Mouse (Mus musculus) lung, postnatal 36 days (tissue): ENCODE measurements at regions not wholly inside any gene's neighbourhood (a gene's known extent, or its start where the extent isn't known, plus 50 kb on each side); places are given as distances from the start of the nearest gene placed in this dataset.
A peak's percentile ranks its signal among the peaks of the same experiment; 100 is the strongest.

Experiments
- DNase-seq: peaks from one replicate; pipeline ENCODE4 v3.0.0; 2022; ENCODE audit warnings: mixed read lengths

DNA sequence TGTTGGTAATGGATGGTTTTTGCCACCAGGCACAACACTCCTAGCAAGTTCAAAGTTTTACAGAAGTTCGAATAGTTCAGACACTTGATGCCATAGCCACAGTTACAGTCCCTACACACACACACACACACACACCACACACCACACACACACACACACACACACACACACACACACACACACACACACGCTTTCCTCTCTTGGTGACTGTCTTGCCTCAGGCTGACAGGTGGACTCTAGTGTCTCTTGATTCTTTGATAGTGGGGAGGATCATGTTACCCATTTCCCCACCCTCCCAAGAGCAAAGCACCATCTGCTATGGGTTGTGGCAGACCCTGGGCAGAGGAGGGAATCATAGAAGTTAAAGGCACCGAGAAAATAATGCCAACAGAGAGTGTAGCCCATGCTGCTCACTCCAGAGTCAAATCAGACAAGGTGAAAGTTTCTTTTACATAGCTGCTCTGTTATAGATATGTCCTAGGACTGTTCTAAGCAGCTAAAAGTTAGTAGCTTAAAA is 75.9 kb downstream of the Klhl25 start:
- DNase-seq = no peak

DNA sequence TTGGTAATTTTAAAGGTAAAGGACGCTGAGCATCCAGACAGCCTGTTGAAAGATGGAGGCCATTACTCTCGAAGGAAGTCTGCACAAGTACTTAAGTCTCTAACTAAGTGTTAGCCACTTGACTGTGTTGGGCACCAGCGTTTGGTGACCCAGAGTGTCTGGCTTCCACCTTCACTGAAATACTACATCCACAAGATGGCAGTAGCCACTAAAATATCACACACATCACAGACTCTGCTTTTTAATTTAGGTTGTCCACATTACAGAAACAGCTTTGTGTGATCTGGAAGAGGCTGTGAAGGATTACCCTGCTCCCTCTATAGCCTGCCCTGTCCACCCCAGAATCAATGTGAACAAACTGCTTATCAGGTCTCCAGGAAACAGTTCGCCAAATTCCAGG is 79.4 kb downstream of the Klhl25 start:
- peak; percentile 26 for DNase-seq

DNA sequence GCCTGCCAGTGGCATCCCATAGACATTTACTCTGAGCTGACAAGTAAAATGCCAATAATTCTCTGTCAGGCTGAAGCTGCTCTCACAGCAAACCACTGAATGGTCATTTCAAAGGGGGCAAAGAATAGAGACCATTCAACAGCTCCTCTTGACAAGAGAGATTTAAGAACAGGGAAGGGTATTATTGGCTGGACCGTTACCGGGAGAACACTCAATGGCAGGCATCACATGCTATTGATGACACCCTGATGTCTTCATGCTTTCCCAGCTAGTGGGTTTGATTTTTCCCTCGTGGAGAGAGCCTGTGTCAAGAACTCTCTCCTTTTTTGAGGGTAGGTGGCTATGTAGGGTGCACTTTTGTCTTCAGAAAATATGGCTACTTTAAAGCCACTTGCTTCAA is 95.7 kb downstream of the Klhl25 start:
- no peak for DNase-seq

DNA sequence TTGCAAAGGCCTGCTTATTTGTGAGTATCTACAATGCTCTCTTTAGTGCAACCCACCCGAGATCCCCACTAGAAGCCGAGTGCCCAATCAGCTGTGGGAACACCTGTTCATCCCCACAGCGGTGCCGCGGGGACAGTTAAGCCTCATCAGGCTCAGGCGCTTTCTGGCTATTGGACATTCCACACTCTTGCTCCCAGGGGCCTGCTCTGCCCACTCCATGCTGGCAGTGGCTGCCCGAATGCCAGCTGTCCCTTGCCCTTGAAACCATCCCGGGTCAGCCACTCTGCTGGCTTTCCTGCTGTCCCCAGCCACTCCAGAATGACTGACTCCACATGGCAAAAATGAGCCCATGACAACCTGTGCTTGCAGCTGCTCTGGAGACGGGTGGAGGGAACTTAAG is 107.6 kb downstream of the Klhl25 start:
- no peak for DNase-seq

DNA sequence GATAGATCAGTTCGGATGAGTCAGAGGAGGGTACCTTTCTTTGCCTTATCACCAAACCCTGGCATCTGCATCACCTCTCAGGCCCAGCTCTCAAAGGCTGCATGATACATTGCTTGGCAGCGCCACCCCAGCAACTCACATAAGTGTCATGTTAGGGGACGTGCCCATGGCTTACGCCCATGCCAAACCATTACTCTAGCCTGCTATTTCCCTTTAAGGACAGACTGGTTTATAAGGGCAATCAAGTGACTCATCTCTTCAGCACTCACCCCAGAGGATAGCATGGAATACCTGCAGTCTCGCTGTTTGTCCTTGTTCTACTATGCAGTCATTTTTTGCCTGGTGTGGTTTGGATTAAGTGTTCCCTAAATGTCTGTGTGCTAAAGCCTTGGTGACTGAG is 109.3 kb downstream of the Klhl25 start:
- no peak for DNase-seq

GRCm38 (mm10) chr7:75959903-75960620 is 112.0 kb downstream of the Klhl25 start:
- DNase-seq = no peak

- no peak for DNase-seq
Measured at GRCm38 (mm10) chr7:75968177-75968576, 120.1 kb downstream of the Klhl25 start.

DNA sequence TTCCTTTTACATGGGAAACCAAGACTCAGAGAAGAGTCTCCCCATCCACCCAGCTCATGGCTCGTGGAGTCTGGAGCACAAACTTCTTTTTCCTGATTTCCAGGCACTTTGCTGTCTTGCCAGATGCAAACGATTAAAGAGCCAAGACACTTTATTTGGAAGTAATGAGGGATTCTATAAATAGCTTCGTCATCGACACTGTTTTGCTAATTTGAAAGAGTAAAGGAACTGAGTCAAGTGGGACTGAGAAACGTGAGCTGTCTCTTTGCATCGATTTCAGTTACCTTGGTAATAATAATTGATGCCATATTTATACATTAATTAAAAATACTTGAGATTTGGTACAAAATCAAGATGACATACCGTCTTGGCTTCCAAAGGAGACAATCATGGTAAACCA is 122.8 kb downstream of the Klhl25 start:
- DNase-seq = no peak

- DNase-seq = no peak
Measured at GRCm38 (mm10) chr7:75971706-75972105, 123.6 kb downstream of the Klhl25 start.

DNA sequence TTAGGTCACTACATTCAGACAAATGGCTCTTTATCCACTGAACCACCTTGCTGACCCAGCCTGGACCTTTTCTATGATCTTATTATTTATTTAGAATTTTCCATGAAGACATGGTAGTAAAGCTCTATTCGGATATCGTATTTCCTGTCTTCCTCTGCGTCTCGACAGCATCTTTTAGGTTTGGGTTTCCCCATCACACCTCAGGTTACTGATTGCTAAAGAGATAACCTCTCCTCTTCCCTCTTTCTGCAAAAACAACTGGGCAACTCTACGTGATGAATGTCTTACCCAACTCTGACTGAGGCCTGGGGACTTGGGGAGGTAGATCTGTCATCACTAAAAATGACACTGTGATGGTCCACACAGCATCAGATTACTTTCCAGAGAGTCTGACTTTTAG is 133.4 kb downstream of the Klhl25 start:
- no peak for DNase-seq

- no peak for DNase-seq
Measured at GRCm38 (mm10) chr7:75983029-75983808, 135.1 kb downstream of the Klhl25 start.

GRCm38 (mm10) chr7:75983809-75984171 is 135.7 kb downstream of the Klhl25 start:
- DNase-seq = no peak

DNA sequence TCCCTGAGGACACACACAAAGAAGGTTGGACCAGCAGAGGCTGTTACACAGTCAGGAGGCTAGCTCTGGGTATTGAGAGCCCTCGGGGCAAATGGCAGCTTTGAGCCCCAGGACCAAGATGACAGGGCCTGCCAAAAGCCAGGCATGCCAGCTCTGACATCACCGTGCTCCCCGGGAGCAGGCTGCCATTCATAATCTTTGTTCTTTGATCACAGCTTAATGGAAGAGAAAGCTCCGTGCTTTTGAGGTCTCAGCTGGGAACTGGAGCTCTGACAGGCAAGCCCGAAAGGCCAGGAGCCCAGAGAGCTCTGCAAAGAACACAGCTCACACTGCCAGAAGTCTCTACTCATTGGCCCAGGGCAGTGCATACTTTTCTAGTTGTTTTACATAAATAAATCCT is 150.7 kb downstream of the Klhl25 start:
- DNase-seq = no peak

DNA sequence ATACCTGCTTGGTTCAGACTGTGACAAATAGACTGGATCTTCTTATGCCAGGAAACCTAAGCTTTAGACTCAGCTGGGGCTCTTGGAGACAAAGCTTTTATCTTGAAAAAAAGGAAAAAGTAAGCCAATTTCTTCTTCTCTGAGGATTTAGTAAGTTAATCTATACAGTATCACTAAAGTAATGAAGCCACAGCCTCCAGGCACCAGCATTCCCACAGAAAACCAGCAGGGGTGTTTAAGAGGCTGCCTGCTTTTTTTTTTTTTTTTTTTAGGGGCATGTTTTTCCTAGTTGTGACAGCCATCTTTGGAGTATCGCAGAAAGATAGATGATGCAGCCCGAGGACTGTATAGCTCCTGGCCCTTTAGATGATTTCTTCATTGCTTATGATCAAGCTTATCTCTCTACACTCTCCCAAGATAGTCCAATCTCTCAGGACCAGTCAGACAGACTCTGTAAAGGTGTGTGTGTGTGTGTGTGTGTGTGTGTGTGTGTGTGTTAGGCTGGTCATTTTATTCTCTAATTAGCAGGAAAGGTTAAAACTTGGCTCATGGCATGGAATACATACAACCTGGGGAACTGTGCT is 151.3 kb downstream of the Klhl25 start:
- DNase-seq = no peak

DNA sequence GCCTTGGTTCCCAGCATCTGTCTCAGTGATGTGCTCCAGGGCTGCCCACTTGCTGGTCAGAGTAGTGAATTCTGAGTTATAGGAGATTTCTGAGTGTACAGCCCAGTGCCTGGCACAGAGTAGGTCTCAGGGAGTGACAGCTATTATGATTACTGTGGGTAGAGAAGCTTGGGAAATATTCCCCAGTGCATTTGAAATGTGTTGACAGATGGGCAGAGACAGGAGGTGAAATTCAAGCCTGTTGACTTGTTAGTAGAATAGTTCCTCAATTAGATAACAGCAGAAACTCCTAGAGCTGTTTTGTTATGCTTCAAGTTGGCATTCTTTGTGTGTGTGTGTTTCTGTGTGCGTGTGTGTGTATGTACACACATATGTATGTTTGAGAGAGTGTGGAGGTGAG is 152.9 kb downstream of the Klhl25 start:
- DNase-seq = no peak

DNA sequence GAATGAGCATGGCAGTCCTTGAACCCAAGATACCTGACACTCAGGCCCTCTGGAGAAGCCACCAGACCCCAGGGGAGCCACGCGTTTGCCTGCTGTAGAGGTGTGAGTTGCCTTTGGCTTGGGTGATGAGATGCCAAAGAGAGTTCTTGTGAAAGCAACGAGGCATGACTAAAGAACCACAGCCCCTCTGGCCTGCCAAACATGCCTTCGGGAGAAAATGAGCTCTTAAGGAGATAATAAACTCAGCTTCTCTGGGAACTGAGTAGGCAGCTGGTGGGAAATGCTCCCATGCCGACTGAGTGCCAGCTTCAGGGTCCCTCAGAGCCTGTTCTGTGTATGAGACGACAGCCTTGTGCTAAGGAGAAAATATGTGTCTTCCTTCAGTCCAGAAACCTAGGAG is 160.1 kb downstream of the Klhl25 start:
- no peak for DNase-seq

DNA sequence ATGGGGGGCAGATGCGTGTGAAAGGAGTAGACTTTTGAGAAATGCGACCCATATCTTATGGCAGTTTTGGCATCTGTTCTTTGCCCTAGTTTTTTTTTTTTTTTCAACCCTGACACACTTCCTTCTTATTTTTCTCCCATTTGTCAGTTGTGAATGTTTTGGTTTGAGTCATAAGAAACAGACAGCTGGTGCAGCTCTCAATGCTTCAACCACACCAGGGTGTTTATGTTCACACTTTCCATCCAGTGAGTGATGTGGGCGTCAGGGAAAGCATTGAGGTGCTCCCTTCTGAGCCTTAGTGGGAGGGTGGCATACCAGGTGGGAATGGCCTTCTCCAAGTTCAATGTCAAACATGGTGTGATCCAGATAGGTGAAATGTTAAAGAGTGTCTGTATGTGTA is 181.9 kb upstream of the Agbl1 start:
- DNase-seq = no peak

GRCm38 (mm10) chr7:76049342-76049741 is 180.3 kb upstream of the Agbl1 start:
- DNase-seq = no peak

DNA sequence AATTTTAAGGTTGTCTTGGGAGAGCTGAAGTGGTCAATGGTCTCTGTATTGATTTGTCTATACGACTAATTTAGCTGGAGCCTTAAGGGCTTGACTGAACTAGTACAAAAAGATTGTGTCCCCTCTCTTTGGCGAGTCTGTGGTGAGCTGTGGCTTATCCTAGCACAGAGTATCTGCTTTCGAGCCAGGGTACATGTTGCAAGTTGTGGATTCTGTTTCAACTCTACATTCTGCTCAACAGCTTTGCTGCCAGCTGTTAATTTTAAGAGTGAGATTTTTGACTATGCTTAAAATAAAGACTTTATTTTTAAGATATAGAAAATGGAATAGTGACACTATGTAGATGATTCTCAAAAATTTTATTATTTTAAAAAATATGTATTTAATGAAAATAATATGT is 175.8 kb upstream of the Agbl1 start:
- no peak for DNase-seq

DNA sequence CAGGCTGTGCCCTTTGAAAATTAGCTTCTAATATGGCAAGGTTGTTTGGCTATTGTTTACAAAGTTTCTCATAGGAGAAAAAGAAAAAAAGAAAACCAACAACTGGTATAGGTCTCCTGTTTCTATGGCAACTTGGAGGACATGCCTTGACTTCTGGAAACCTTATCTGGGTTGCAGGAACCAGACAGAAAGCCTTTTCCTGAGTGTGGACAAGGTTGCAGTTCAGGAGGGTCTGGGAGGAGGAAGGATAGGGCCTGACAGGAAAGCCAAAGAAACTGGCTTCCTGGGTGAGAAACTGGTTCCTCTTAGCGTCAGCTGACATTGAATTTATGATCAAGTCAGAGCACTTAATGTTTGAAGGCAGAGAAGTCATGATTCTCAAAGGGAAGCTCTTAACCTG is 130.5 kb upstream of the Agbl1 start:
- no peak for DNase-seq

DNA sequence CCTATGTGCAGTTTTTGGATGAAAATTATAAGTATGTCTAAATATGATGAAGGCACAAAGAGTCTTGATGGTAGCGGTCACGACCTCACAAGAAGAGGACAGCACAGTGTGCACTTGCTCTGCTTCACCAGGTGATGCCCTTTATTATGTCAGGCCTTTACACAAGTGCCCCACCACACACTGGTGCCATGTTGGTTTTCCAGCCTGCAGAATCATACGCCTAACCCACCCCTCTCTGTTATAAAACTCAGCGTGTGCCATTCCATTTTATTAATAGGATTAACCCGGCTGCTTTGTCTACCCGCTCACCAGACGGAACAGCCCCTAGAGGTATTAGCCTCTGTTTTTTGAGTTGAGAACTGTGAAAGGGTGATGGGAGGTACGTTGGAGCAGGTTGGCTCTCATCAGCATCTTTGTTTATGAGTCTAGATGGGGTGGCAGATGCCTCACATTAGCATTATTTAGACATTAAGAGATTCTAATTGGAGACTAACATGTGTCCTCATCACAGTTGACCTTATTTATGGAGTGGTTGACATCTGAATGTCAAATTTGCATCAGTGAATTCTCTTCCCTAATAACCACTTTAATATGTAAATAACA is 108.3 kb upstream of the Agbl1 start:
- DNase-seq = no peak

GRCm38 (mm10) chr7:76127641-76128111 is 102.0 kb upstream of the Agbl1 start:
- DNase-seq = no peak

- DNase-seq = no peak
Measured at GRCm38 (mm10) chr7:76142455-76142854, 87.2 kb upstream of the Agbl1 start.

DNA sequence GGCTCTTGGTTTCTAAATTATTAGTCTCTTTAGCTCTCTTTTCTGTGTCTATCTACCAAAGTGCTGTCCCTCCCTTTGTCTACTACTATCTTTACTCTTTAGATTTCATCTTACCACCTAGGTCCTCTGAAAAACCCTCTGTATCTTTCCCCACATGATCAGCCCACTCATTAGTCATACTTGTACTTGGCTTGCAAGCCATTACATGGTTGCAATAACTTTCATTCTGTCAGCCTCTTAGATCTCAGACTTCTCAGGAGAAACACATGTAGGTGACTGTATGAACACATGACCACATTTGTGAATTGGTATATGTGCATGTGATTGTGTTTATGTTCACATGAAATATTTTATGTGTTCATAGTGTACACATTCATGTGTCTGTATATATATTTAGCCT is 83.3 kb upstream of the Agbl1 start:
- no peak for DNase-seq
